Comparison of ENCODE assay signal across 7 mouse cellular contexts in the genomic region with DNA sequence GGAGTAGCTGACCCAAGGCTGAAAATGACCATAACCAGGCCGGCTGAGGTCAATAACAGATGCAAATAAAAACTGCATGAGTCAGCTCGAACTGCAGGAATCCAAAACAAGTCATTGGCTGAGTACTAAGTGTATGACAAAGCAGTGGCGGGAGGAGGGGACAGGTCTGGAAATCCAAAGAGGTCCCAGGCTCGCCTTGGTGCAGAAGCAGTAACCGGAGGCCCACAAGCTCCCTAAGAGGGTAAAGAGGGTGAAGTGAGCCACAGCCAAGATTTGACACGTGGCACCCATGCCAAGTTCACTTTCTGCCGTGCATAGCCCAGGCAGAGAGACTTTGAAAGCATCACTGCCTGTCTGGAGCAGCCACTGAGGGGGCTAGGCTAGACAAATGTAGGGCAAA. TPM values are rescaled to one million over a fixed set of nuclear protein-coding genes. Genes with fewer than 3 reads are reported as not detected.
DNase-seq lines count a peak whose midpoint lies in the region; ATAC-seq and TF ChIP-seq lines count a peak whose summit lies in the region.

No protein-coding gene starts in this region.

- 60% methylated on average over 7 of the region's 7 CpGs for WGBS in midbrain, embryonic 11.5 days
- WGBS in midbrain, postnatal 0 days, result 53% methylated on average over 7 of the region's 7 CpGs
- 21% methylated on average over 7 of the region's 7 CpGs for WGBS in bone marrow, adult 2 months
- 29% methylated on average over 7 of the region's 7 CpGs for WGBS in small intestine, adult 2 months

- intact Hi-C loops in heart, postnatal 10 days (cut with DNase I), result no loop called here

- TF ChIP-seq POLR2A in bone marrow, adult 2 months (IDR thresholded peaks at IDR 0.05; ENCODE audit: borderline replicate concordance, control insufficient read depth, low read depth, low read length), result no peak
- TF ChIP-seq POLR2A in small intestine, adult 2 months (IDR thresholded peaks at IDR 0.05; ENCODE audit: low read depth, low read length), result no peak

- H3K27me3 ChIP-seq in midbrain, embryonic 11.5 days (ENCODE audit: control insufficient read depth, insufficient read depth, low read length), result no peaks in the 10 kb centered on the region; the same call in 1 of the 2 replicates
- H3K27me3 ChIP-seq in midbrain, postnatal 0 days (ENCODE audit: insufficient read depth, low read length), result no peaks in the 10 kb centered on the region
- H3K27me3 ChIP-seq in small intestine, adult 2 months (ENCODE audit: control insufficient read depth, insufficient read depth, low read length), result no peaks in the 10 kb centered on the region

- no peaks in the 10 kb centered on the region for H3K9me3 ChIP-seq in midbrain, embryonic 11.5 days (ENCODE audit: control insufficient read depth, low read length)
- no peaks in the 10 kb centered on the region for H3K9me3 ChIP-seq in midbrain, postnatal 0 days (ENCODE audit: low read length)

- H3K4me1 ChIP-seq in midbrain, embryonic 11.5 days (ENCODE audit: control insufficient read depth, insufficient read depth, low read length), result peaks cover 8% of the 10 kb centered on the region; the same call in 1 of the 2 replicates
- peaks cover 3% of the 10 kb centered on the region for H3K4me1 ChIP-seq in midbrain, postnatal 0 days (ENCODE audit: insufficient read depth, low read length)
- peaks cover 27% of the 10 kb centered on the region for H3K4me1 ChIP-seq in bone marrow, adult 2 months (ENCODE audit: control insufficient read depth, insufficient read depth, low read length)
- peaks cover 2% of the 10 kb centered on the region; the same call in 1 of the 2 replicates for H3K4me1 ChIP-seq in small intestine, adult 2 months (ENCODE audit: control insufficient read depth, insufficient read depth, insufficient read length, low read length)

- DNase-seq in midbrain, embryonic 11.5 days (ENCODE audit: low spot score, missing footprints), result peak; percentile 68
- DNase-seq in midbrain, postnatal 0 days (ENCODE audit: low spot score), result no peak
- DNase-seq in heart, postnatal 10 days, result peak; percentile 65 to 71
- no peak for DNase-seq in left cerebral cortex, adult 11 months (ENCODE audit: low spot score)
- no peak for DNase-seq in testis, postnatal 14 days (ENCODE audit: low spot score)

- ATAC-seq in midbrain, embryonic 11.5 days (ENCODE audit: low FRiP score), result no peak
- ATAC-seq in midbrain, postnatal 0 days (ENCODE audit: low FRiP score), result no peak

- no peak overlapping the region for H3K4me3 ChIP-seq in midbrain, embryonic 11.5 days (ENCODE audit: low read depth, low read length)
- H3K4me3 ChIP-seq in midbrain, postnatal 0 days (ENCODE audit: low read depth, low read length), result no peak overlapping the region
- H3K4me3 ChIP-seq in bone marrow, adult 2 months (replicated peaks; ENCODE audit: control insufficient read depth, low read depth, low read length), result no peak overlapping the region
- no peak overlapping the region for H3K4me3 ChIP-seq in small intestine, adult 2 months (ENCODE audit: low read depth, low read length)

- H3K9ac ChIP-seq in midbrain, embryonic 11.5 days (ENCODE audit: low read length), result no peak overlapping the region
- H3K9ac ChIP-seq in midbrain, postnatal 0 days (replicated peaks; ENCODE audit: low read length, poor library complexity, severe bottlenecking), result no peak overlapping the region

- H3K27ac ChIP-seq in midbrain, embryonic 11.5 days (ENCODE audit: low read depth, low read length), result no peak overlapping the region
- H3K27ac ChIP-seq in midbrain, postnatal 0 days (ENCODE audit: low read depth, low read length), result no peak overlapping the region
- H3K27ac ChIP-seq in bone marrow, adult 2 months (ENCODE audit: control insufficient read depth, insufficient read depth, low read depth, low read length, poor library complexity), result peak overlapping the region; percentile 1; the same call in 1 of the 2 replicates
- peak overlapping the region; percentile 15; the same call in 1 of the 2 replicates for H3K27ac ChIP-seq in small intestine, adult 2 months (ENCODE audit: insufficient read depth, low read depth, low read length)

- no peaks in the 10 kb centered on the region for H3K36me3 ChIP-seq in midbrain, embryonic 11.5 days (ENCODE audit: control insufficient read depth, insufficient read depth, low read length)
- H3K36me3 ChIP-seq in midbrain, postnatal 0 days (ENCODE audit: insufficient read depth, low read length), result no peaks in the 10 kb centered on the region
- no peaks in the 10 kb centered on the region for H3K36me3 ChIP-seq in small intestine, adult 2 months (ENCODE audit: control insufficient read depth, insufficient read depth, low read length)

- no peak overlapping the region for H3K4me2 ChIP-seq in midbrain, embryonic 11.5 days
- H3K4me2 ChIP-seq in midbrain, postnatal 0 days (ENCODE audit: low read depth, low read length, poor library complexity, severe bottlenecking), result no peak overlapping the region

- TF ChIP-seq CTCF in midbrain, postnatal 0 days (IDR thresholded peaks at IDR 0.05), result no peak
- no peak for TF ChIP-seq CTCF in bone marrow, adult 2 months (IDR thresholded peaks at IDR 0.05; ENCODE audit: control insufficient read depth, insufficient read depth, low read length)
- no peak for TF ChIP-seq CTCF in small intestine, adult 2 months (IDR thresholded peaks at IDR 0.05; ENCODE audit: extremely low read depth, insufficient read length, insufficient replicate concordance, low read depth, low read length)

RNA-seq across cellular contexts. Expression of gene Tbc1d7, which starts 41.0 kb away (rescaled TPM):
- 70.2 and 71.5 TPM in 2 replicates for polyA plus RNA-seq in midbrain, embryonic 11.5 days (2014; fragmentation: Nextera tagmentation; extraction: Ambion mirVana)
- 30.8 and 48.9 TPM in 2 replicates for total RNA-seq in midbrain, postnatal 0 days (2014; rRNA removed)
- 85.9 and 94.3 TPM in 2 replicates for polyA plus RNA-seq in midbrain, postnatal 0 days (2015; fragmentation: Nextera tagmentation; extraction: Ambion mirVana)
- 2.6 and 11.1 TPM in 2 replicates for polyA plus RNA-seq in bone marrow, adult 2 months (2011; ENCODE audit: insufficient read depth, insufficient read length, low replicate concordance, missing spikeins)
- total RNA-seq in heart, postnatal 10 days (2021), result 10 to 100 TPM; 41.8 to 42.2 TPM
- 1.5 and 4.0 TPM in 2 replicates for polyA plus RNA-seq in small intestine, adult 2 months (2012; rRNA removed)

Comparison
In these comparisons a context has a peak if more than half of its experiments do, and no peak if none do; other contexts are left out.
1. DNase-seq: peak in midbrain, embryonic 11.5 days (single experiment) and heart, postnatal 10 days (2 of 2); none in midbrain, postnatal 0 days (single experiment), left cerebral cortex, adult 11 months (single experiment) and testis, postnatal 14 days (single experiment).
2. H3K27ac ChIP-seq: peak in bone marrow, adult 2 months (single experiment) and small intestine, adult 2 months (single experiment); none in midbrain, embryonic 11.5 days (single experiment) and midbrain, postnatal 0 days (single experiment).